Mouse (Mus musculus) ES-E14 (cell line): ENCODE data around the gene Hist1h3h. TPM values are rescaled to one million over a fixed set of nuclear protein-coding genes. Genes with fewer than 3 reads are reported as not detected.
A peak's percentile ranks its signal among the peaks of the same experiment; 100 is the strongest.
"Not testable (repeated sequence)": the region's sequence is repeated elsewhere in the genome, so short reads cannot be mapped to it uniquely, and the experiment has no call there.

Experiments used
- DNase-seq: peaks from one replicate; pipeline ENCODE4 v3.0.0-alpha.2; 2013; ENCODE audit warnings: low read depth, low spot score
- H3K27ac ChIP-seq: 2 replicates; pipeline ENCODE4 v1.5.1; 2012; ENCODE audit warnings: low read depth, mild to moderate bottlenecking, low read length, moderate library complexity, mixed read lengths; ENCODE audit not compliant: poor library complexity, insufficient read depth, severe bottlenecking
- H3K36me3 ChIP-seq: 2 replicates; pipeline ENCODE4 v1.6.1; 2012; ENCODE audit warnings: mild to moderate bottlenecking, low read length, moderate library complexity, mixed read lengths; ENCODE audit not compliant: control insufficient read depth, poor library complexity, insufficient read depth, severe bottlenecking
- H3K4me1 ChIP-seq, 2 experiments: fragments of 150-350 bp in 1 of 2; sonication (generic) in 1 of 2; 2 replicates each; pipeline ENCODE4 v1.6.1; 2012; ENCODE audit warnings: low read length in 2 of 2, mild to moderate bottlenecking in 1 of 2, mixed read lengths in 1 of 2; ENCODE audit not compliant: control insufficient read depth in 2 of 2, insufficient read depth in 2 of 2, poor library complexity in 1 of 2
- H3K4me3 ChIP-seq, 2 experiments: fragments of 150-350 bp in 1 of 2; sonication (generic) in 1 of 2; 2 replicates each; pipeline ENCODE4 v1.5.1; 2012; ENCODE audit warnings: low read length in 2 of 2, low read depth in 1 of 2, mild to moderate bottlenecking in 1 of 2, mixed read lengths in 1 of 2; ENCODE audit not compliant: insufficient read depth in 1 of 2, poor library complexity in 1 of 2, severe bottlenecking in 1 of 2
- H3K9ac ChIP-seq: 2 replicates; pipeline ENCODE4 v1.6.1; 2012; ENCODE audit warnings: low read depth, mild to moderate bottlenecking, low read length, mixed read lengths; ENCODE audit not compliant: poor library complexity, insufficient read depth, severe bottlenecking
- H3K9me3 ChIP-seq: fragments of 150-350 bp; sonication (generic); 2 replicates; pipeline ENCODE4 v1.6.1; 2012; ENCODE audit warnings: low read depth, mild to moderate bottlenecking, low read length; ENCODE audit not compliant: control insufficient read depth, insufficient read depth
- CHD2 ChIP-seq: IDR thresholded peaks from 2 replicates; pipeline ENCODE4 v1.6.1; 2014; ENCODE audit warnings: mild to moderate bottlenecking, low read depth, low read length, inconsistent platforms
- HCFC1 ChIP-seq: IDR thresholded peaks from 2 replicates; pipeline ENCODE4 v1.6.1; 2012; ENCODE audit warnings: low read length, inconsistent platforms, borderline replicate concordance; ENCODE audit not compliant: insufficient read depth
- MAFK ChIP-seq: IDR thresholded peaks from 2 replicates; pipeline ENCODE4 v1.6.1; 2014; ENCODE audit warnings: mild to moderate bottlenecking, low read depth, low read length, inconsistent platforms; ENCODE audit not compliant: insufficient read depth
- ZC3H11A ChIP-seq: IDR thresholded peaks from 2 replicates; pipeline ENCODE4 v1.6.1; 2012; ENCODE audit warnings: low read depth, mild to moderate bottlenecking, inconsistent platforms, low read length, borderline replicate concordance
- ZNF384 ChIP-seq: IDR thresholded peaks from 2 replicates; pipeline ENCODE4 v1.6.1; 2012; ENCODE audit warnings: low read depth, low read length, inconsistent platforms
- in situ Hi-C, 2 experiments: fragments of 600-800 bp; cut with MboI; formaldehyde crosslinking; loops; one replicate each; pipeline ENCODE4 v1.15.1; 2025; ENCODE audit warnings: low sequenced_read_pairs in 2 of 2, inconsistent platforms in 1 of 2; ENCODE audit not compliant: unreplicated experiment in 2 of 2
- total RNA-seq: library from RNA; depleted of rRNA; stranded (reverse); fragments of 300-350 nt; gene quantifications from 2 replicates; pipeline ENCODE4 v1.2.3, GENCODE M21; 2012

The Hist1h3h gene
- total RNA-seq, 1 experiment = 2,394 TPM

DNA sequence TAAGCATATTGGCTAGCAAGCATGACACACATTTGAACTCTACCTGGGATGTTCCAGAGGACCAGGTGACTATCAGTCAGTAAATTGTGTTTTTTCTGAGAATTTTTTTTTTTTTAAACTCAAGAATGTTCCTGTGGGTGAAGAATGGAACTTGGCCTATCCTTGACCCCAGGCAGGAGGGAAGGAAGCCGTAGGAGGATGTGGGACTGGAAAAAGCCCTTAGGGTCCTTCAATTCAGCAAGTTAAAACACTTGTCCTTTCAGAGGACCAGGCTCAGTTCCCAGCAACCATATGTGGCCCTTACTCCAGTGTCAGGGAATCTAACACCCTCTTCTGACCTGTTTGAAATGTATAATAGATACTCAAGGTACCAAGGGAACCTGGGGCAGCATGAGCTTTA, 12.1 kb downstream of the Hist1h3h start:
- in situ Hi-C loops = loop anchor here (25.0 kb wide), 2 partner anchors 308 to 1833 kb away; partner anchors contain the start of genes Hist1h1d (in 2 of the 2), Hist1h2ad (in 2 of the 2), Hist1h2ae (in 2 of the 2) and Hist1h2bf (in 2 of the 2)
- no peak overlapping the region for H3K4me3 ChIP-seq
- H3K36me3 ChIP-seq = no peaks in the 10 kb centered on the region
- H3K27ac ChIP-seq = no peak overlapping the region
- H3K4me1 ChIP-seq = peaks cover 0 to 2% of the 10 kb centered on the region in 2 experiments; a peak in 1 of 4 replicates
- no peak overlapping the region for H3K9ac ChIP-seq
- no peak for DNase-seq
- TF ChIP-seq MAFK = no peak
- TF ChIP-seq CHD2 = no peak
- no peak for TF ChIP-seq HCFC1
- TF ChIP-seq ZNF384 = no peak
- no peak for TF ChIP-seq ZC3H11A
- peaks cover 9% of the 10 kb centered on the region for H3K9me3 ChIP-seq

DNA sequence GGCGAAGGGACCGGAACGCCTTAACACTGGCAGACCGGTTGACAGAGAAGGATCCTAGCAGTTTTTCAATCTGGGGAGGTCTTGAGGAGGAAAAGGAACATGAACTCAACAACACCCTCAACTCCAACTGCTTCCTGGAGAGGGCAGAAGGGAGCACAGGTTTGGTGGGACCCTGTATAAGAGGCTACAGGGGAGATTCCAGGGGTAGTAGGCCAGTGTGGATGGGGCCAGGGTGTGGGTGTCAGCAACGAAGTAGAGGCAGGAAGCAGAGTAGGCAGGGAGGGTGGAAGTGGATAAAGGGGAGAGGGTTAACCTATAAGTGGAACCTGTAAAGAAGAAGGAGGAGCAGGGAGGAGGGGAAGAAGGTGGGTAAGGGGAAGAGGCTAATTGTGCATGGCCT, 16.0 kb downstream of the Hist1h3h start:
- H3K4me3 ChIP-seq = no peak overlapping the region
- DNase-seq = no peak
- H3K9ac ChIP-seq = no peak overlapping the region

DNA sequence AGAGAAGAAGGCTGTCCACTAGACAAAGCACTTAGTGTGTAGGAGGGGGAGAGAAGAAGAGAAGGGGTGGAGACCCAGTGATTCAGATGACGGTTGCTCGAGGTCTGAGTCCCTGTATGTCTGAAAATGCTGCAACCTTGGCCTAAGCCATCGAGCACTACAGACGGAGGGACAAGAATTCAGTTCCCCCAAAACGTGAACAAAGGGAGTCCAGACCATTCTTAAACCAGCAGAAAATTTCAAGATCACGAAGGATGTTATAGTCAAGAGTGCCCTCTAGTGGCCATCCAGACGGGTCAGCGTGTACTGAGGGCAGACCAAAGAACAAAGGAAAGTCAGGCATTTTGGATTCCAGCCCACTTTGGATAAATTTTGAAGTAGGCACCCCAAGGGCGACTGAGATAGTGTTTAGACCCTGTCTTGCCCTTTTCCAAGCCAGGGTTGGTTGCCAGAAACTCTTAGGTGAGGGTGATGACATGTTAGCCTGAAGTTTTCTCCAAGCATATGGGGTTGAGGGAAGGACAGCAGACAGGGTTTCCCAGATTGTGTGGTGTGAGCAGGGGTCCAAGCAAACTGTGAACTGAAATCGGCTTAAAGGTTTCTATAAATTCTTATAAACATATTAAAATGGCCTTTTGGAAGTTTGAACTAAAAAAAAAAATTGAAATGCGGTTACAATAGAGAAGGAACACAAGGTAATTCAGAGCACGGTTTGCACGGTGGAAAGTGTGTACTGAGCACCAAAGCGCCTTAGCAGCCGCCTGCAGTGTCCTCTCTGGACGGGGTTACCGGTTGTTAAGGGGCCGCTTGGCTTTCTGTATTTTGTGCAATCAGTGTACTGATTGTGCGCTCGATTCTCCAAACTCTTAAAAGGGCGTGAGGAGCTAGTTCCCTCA, 16.8 kb downstream of the Hist1h3h start:
- peak overlapping the region; percentile 1 to 42; a peak in 3 of 4 replicates for H3K4me3 ChIP-seq

More for the DNA sequence above, 16.0 kb downstream of the Hist1h3h start:
- in situ Hi-C loops = loop anchor here (10.0 to 25.0 kb wide), 3 partner anchors 301 to 1829 kb away; partner anchors contain the start of genes Hist1h1d (in 2 of the 2), Hist1h2ad (in 2 of the 2), Hist1h2ae (in 2 of the 2) and Hist1h2ah (in 2 of the 2)
- TF ChIP-seq CHD2 (no peak), ZC3H11A (no peak), ZNF384 (no peak), HCFC1 (no peak), MAFK (no peak)
- Histone ChIP-seq H3K27ac (no peak overlapping the region), H3K9me3 (peaks cover 3% of the 10 kb centered on the region; the same call in 1 of the 2 replicates), H3K4me1 (peaks cover 0 to 2% of the 10 kb centered on the region in 2 experiments; a peak in 1 of 4 replicates), H3K36me3 (no peaks in the 10 kb centered on the region)

DNA sequence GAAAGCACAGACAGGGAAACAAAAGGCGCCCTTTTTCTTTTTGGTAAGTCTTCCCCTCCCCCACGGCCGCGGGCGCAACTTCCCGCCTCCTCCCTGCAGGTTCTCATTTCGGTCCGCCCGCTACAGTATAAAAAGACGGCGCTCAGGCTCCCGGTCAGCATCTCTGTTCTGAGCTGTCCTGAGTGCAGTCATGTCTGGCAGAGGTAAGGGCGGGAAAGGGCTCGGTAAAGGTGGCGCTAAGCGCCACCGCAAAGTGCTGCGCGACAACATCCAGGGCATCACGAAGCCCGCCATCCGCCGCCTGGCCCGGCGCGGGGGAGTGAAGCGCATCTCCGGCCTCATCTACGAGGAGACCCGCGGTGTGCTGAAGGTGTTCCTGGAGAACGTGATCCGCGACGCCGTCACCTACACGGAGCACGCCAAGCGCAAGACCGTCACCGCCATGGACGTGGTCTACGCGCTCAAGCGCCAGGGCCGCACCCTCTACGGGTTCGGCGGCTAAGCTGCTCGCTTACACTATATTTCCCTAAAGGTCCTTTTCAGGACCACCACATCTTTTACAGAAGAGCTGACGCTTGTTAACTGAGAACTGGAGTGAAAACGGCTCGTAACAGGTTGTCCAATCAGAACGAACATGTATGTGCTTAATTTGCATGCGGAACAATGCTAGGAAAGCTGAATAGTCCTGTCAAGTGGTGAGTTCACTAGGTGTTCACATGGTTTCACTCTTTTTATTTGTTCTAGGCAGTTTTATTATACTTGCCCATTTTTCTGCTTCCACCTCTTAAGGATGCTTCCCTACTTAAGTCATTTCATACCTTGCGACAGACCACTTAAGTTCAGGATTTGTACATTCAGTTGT, 17.7 kb downstream of the Hist1h3h start, which contains the start of gene Hist1h4j:
TSS of gene Hist1h4j (plus strand) at position 159 of the 862 bp plus-strand sequence.
- not testable (repeated sequence) for H3K9me3 ChIP-seq, H3K36me3 ChIP-seq, H3K4me1 ChIP-seq
- peak within 1 kb of the TSS; percentile 84 for H3K9ac ChIP-seq
- H3K27ac ChIP-seq = peak within 1 kb of the TSS; percentile 91
- peak; percentile 87 for DNase-seq
- peak within 1 kb of the TSS; percentile 72 to 78 for H3K4me3 ChIP-seq
- in situ Hi-C loops = loop anchor here (10.0 to 25.0 kb wide), 3 partner anchors 300 to 1827 kb away; partner anchors contain the start of genes Hist1h1d (in 2 of the 2), Hist1h2ad (in 2 of the 2), Hist1h2ae (in 2 of the 2) and Hist1h2ah (in 2 of the 2)

More for the DNA sequence above, 16.8 kb downstream of the Hist1h3h start:
- H3K9ac ChIP-seq = peak overlapping the region; percentile 84
- peak overlapping the region; percentile 71; the same call in 1 of the 2 replicates for H3K27ac ChIP-seq
- peaks cover 0 to 2% of the 10 kb centered on the region in 2 experiments; a peak in 1 of 4 replicates for H3K4me1 ChIP-seq
- in situ Hi-C loops = loop anchor here (10.0 to 25.0 kb wide), 3 partner anchors 301 to 1828 kb away; partner anchors contain the start of genes Hist1h1d (in 2 of the 2), Hist1h2ad (in 2 of the 2), Hist1h2ae (in 2 of the 2) and Hist1h2ah (in 2 of the 2)
- no peak for DNase-seq
- peaks cover under 1% of the 10 kb centered on the region; the same call in 1 of the 2 replicates for H3K9me3 ChIP-seq
- TF ChIP-seq ZC3H11A = no peak
- TF ChIP-seq HCFC1 = 0 out of 2 replicates have a peak, but pooled peaks have one; percentile 11
- no peaks in the 10 kb centered on the region for H3K36me3 ChIP-seq
